Mouse (Mus musculus) testis, adult 2 months (tissue): ENCODE results near the gene Gabbr1.

Experiments used
- CTCF ChIP-seq: fragments of 200-500 bp; IDR thresholded peaks from 2 replicates; pipeline ENCODE4 v1.5.1; 2012; ENCODE audit warnings: low read depth, mild to moderate bottlenecking, inconsistent platforms, low read length, moderate library complexity; ENCODE audit not compliant: control insufficient read depth, insufficient read depth, insufficient replicate concordance
- POLR2A ChIP-seq: fragments of 200-500 bp; IDR thresholded peaks from 2 replicates; pipeline ENCODE4 v1.6.1; 2012; ENCODE audit warnings: low read depth, mild to moderate bottlenecking, inconsistent platforms, low read length, moderate library complexity; ENCODE audit not compliant: control insufficient read depth

DNA sequence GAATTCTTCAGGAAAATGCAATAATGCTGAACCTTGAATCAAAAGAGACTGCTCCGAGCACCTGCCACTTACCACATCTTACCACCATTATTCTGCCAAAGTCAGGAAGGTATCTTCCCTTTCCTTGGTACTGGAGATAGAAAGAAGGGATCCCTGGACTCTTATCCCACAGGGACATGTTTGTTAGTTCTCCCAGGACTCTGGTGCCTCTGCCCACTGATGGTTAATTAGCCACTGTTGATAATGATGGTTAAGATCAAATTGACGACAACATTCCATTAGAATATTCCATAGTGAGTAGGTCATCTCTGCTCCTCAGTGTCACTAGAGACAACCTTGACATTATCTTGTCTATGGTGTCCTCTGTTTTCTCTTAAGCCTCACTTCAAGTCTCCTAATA lies 74.2 kb downstream of the Gabbr1 start, which contains the start of gene Olfr92:
- TF ChIP-seq CTCF (no peak), POLR2A (no peak)
